Mouse (Mus musculus) G1E (cell line): Measurements from ENCODE around the gene Clrn3.

ENCODE experiments used
- CTCF ChIP-seq: IDR thresholded peaks from 2 replicates; pipeline ENCODE4 v1.5.1; 2012; ENCODE audit warnings: low read depth, low read length, inconsistent platforms, mixed read lengths
- GATA1 ChIP-seq: IDR thresholded peaks from 2 replicates; pipeline ENCODE4 v1.6.1; 2012; ENCODE audit warnings: borderline replicate concordance, low read length, inconsistent platforms, mixed read lengths
- POLR2AphosphoS5 ChIP-seq: IDR thresholded peaks from 2 replicates; pipeline ENCODE4 v1.6.1; 2012; ENCODE audit warnings: low read depth, low read length, inconsistent platforms; ENCODE audit not compliant: insufficient replicate concordance
- TAL1 ChIP-seq: conservative IDR thresholded peaks from 2 replicates; pipeline ENCODE4 v1.6.1; 2012; ENCODE audit warnings: low read depth, low read length, inconsistent platforms, mixed read lengths

GRCm38 (mm10) chr7:135523981-135524380 is 4.5 kb downstream of the Clrn3 start:
- TF ChIP-seq TAL1 (no peak), CTCF (no peak), POLR2AphosphoS5 (no peak), GATA1 (no peak)
